Mouse (Mus musculus): ENCODE results near the gene Ndufa6. TPM values are rescaled to one million over a fixed set of nuclear protein-coding genes. Genes with fewer than 3 reads are reported as not detected.

The Ndufa6 gene
- 457 and 560 TPM in 2 replicates for polyA plus RNA-seq (2012; rRNA removed)

DNA sequence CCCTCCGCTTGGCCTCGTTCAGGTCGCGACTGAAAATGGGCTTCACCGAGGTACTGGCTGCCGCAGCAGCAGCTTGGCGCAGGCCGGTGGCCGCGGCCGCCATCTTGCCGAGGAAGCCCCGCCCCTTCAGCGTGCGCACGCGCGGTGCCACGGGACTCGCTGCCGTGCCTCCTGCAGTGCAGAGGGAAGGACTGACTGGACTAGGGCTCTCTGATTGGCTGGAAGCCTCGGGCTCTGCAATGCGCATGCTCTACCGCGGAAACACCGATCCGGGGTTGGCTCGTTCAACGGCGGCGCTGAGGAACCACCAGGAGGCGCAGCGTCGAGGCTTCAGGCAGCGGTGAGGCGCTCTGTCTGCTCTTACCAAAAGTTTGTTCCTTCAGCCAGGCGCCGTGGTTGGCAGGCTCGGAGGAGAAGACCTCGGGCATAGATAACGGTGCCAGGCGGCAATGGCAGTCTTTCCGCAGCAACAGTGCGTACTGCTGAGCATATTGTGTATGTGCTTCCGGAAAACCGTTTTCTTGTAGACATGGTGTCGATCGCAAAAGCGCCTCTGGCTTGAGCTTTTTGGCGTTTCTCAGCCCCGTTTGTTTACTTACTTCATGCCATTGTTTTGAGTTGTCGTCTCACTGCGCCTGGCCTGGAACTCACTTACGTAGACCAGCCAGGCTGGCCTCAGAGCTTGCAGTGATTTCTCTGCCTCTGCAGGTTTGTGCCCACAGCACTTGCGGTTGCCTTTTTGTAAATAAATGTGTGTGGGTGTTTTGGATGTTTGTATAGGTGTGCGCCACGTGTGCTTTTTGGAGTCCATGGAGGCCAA is at the start of gene Ndufa6:
Gene Ndufa6, minus strand, starts transcription at position 197 of the 820 bp plus-strand sequence.

DNA sequence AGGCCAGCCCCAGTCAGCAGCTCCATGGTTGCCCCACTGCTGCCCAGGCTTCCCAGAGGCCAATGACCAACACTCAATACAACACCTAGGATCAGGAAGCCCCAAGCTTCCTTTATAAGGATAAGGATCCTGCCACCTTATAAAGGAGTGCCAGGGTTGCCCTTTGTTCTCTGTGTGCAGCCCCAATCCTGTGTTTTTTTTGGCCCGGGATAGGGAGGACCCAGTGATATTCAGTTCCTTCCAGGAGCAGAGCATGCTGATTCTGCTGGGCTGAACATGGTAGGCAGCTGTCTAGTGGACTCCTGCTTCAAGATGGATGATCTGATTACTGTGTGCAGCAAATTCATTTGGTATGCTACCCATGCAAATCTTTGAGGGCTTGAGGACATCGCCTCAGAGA is 39.8 kb upstream of the Ndufa6 start, which contains the start of gene Cyp2d11:
Gene Cyp2d11, minus strand, starts transcription at position 101 of the 400 bp plus-strand sequence.

GRCm38 (mm10) chr15:82379871-82380713 is 26.0 kb upstream of the Ndufa6 start, which contains the start of gene Cyp2d22:
TSS of gene Cyp2d22 (minus strand) at chr15:82380260.

GRCm38 (mm10) chr15:82338593-82339112 is 15.5 kb downstream of the Ndufa6 start, which contains the start of the genes Naga, Pheta2 and Smdt1:
TSS of gene Naga (minus strand) at chr15:82338925.
TSS of gene Pheta2 (plus strand) at chr15:82338942.
TSS of gene Smdt1 (plus strand) at chr15:82338959.

Other genes with a start within 250 kb of the Ndufa6 start
- gene Ccdc134, start 226.4 kb downstream of the Ndufa6 start, polyA plus RNA-seq (2012; rRNA removed), result 9.7 and 10.2 TPM in 2 replicates
- 273 and 329 TPM in 2 replicates for gene Srebf2, start 207.1 kb downstream of the Ndufa6 start, polyA plus RNA-seq (2012; rRNA removed)
- 0.20 and 0.28 TPM in 2 replicates for gene Shisa8, start 141.5 kb downstream of the Ndufa6 start, polyA plus RNA-seq (2012; rRNA removed)
- gene Tnfrsf13c, start 130.0 kb downstream of the Ndufa6 start, polyA plus RNA-seq (2012; rRNA removed), result 2.9 and 7.8 TPM in 2 replicates
- gene Cenpm, start 109.6 kb downstream of the Ndufa6 start, polyA plus RNA-seq (2012; rRNA removed), result 18.0 and 25.1 TPM in 2 replicates
- 0.09 TPM in 2 replicates for gene 1500009C09Rik, start 101.9 kb downstream of the Ndufa6 start, polyA plus RNA-seq (2012; rRNA removed)
- 0.57 and 0.87 TPM in 2 replicates for gene Sept3, start 79.4 kb downstream of the Ndufa6 start, polyA plus RNA-seq (2012; rRNA removed)
- 0.13 and 0.66 TPM in 2 replicates for gene Wbp2nl, start 55.4 kb downstream of the Ndufa6 start, polyA plus RNA-seq (2012; rRNA removed)
- gene Naga, start 15.4 kb downstream of the Ndufa6 start, polyA plus RNA-seq (2012; rRNA removed), result 385 and 410 TPM in 2 replicates
- 0.95 and 1.2 TPM in 2 replicates for gene Pheta2, start 15.4 kb downstream of the Ndufa6 start, polyA plus RNA-seq (2012; rRNA removed)
- 259 and 323 TPM in 2 replicates for gene Smdt1, start 15.4 kb downstream of the Ndufa6 start, polyA plus RNA-seq (2012; rRNA removed)
- 55.6 and 68.7 TPM in 2 replicates for gene Cyp2d22, start 25.9 kb upstream of the Ndufa6 start, polyA plus RNA-seq (2012; rRNA removed)
- 0.09 and 0.22 TPM in 2 replicates for gene Cyp2d11, start 39.7 kb upstream of the Ndufa6 start, polyA plus RNA-seq (2012; rRNA removed)
- gene Cyp2d10, start 52.9 kb upstream of the Ndufa6 start, polyA plus RNA-seq (2012; rRNA removed), result 103 and 104 TPM in 2 replicates
- gene Cyp2d9, start 79.1 kb upstream of the Ndufa6 start, polyA plus RNA-seq (2012; rRNA removed), result 48.4 and 53.8 TPM in 2 replicates
- gene Cyp2d12, start 200.8 kb upstream of the Ndufa6 start, polyA plus RNA-seq (2012; rRNA removed), result 56.4 and 63.9 TPM in 2 replicates

Measured in colon, adult 2 months (tissue).